Mouse (Mus musculus) liver, adult 2 months (tissue): Measurements from ENCODE around the gene Hmcn2.

Experiments
- CTCF ChIP-seq: fragments of 200-500 bp; IDR thresholded peaks from 2 replicates; pipeline ENCODE4 v1.5.1; 2011; ENCODE audit warnings: low read depth, low read length, control low read depth
- POLR2A ChIP-seq: fragments of 200-500 bp; IDR thresholded peaks from 2 replicates; pipeline ENCODE4 v1.6.1; 2011; ENCODE audit warnings: low read length, control low read depth; ENCODE audit not compliant: insufficient read depth; ENCODE audit errors: extremely low read depth

- TF ChIP-seq CTCF (no peak), POLR2A (no peak)
Measured at GRCm38 (mm10) chr2:31490556-31490955, 176.3 kb downstream of the Hmcn2 start.
